Mouse (Mus musculus) duodenum, adult 2 months (tissue): ENCODE measurements around the gene Kif2a. TPM values are rescaled to one million over a fixed set of nuclear protein-coding genes. Genes with fewer than 3 reads are reported as not detected.

ENCODE experiments used
- polyA plus RNA-seq: library from polyadenylated mRNA; depleted of rRNA; stranded (reverse); fragments of >200 nt; gene quantifications from 2 replicates; pipeline ENCODE4 v1.2.3, GENCODE M21; 2012; ENCODE audit warnings: low replicate concordance; rRNA removed

The Kif2a gene
- polyA plus RNA-seq = 0.40 and 0.57 TPM in 2 replicates

DNA sequence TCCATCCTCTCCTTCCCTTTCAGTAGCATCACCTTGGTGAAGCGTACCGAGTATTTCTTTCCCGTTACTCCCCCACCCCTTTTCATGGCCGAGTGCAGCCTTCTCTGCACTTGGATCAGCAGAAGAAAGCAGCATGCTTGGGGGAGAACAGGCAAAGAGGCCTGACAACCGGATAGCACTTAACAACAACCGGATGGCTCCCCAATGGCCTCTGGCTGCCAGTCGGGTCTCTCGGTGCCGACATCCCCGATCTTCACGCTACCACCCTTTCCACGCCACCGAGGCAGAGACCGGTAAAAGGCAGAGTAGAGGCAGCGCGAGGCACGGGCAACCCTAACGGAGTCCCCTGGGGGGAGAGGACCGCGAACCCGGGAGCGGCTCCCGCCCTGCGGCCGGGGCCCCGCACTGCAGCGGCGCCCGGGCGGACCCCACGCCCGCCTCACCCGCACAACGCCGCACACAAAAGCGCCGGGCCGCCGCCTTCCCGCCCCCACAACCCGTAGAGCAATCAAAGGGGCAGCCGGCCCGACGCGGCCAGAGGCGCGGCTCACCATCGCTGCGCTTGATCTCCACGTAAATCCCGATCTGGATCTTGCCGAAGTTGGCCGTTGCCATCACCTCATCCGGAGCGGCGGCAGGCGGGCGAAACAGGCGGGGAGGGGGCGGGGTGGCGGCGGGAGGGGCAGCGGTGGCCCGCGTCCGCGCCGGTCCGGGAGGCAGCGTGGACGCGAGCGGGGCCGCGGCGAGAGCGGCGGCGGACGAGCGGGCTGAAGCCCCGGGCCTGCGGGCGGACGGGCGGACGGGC is at the start of gene Kif2a:
Gene Kif2a, minus strand, starts transcription at position 666 of the 805 bp plus-strand sequence.

DNA sequence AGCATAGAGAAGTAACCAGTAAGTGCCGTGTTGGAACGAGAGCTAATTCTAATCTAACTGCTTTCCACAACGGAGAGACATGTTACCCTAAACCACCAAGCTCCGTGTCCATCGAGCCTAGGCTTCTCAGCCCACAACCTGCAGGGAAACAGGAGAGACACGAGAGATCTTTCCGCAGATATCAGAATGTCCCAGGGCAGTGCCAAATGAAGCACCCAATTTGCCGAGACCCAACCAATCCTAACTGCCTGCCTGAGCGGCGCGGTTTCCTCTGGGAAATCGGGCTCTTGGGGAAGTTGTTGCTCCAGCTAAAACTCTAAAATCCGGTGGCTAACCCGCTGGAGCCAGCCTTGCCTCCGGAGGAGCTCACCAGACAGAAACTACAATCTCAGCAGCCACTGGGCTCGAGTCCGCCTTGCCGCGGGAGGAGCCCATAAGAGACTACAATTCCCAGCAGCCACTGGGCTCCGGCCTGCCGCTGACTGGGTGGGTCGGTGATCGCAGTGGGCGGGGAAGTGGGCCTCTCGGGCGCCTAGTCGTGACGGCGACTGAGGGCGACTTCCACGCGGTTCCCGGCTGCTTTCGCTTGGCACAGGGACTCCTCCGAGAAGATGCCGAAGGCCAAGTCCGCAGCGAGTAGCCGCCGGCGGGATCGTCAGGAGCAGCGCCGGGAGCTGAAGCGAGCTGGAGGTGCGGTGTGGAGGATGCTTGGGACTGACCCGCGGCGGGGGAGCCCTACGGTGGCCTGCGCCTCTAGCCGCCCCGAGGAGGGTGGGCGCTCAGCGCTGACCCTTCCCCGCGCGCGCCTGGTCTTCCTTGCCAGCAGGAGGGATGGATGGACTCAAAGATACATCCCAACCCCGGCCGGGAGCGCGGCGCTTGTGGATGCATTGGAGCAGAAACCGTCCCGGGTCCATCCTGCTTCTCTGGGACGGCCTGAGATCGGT is 75.1 kb downstream of the Kif2a start, which contains the start of gene Dimt1:
Gene Dimt1, plus strand, starts transcription at position 534 of the 947 bp plus-strand sequence.

DNA sequence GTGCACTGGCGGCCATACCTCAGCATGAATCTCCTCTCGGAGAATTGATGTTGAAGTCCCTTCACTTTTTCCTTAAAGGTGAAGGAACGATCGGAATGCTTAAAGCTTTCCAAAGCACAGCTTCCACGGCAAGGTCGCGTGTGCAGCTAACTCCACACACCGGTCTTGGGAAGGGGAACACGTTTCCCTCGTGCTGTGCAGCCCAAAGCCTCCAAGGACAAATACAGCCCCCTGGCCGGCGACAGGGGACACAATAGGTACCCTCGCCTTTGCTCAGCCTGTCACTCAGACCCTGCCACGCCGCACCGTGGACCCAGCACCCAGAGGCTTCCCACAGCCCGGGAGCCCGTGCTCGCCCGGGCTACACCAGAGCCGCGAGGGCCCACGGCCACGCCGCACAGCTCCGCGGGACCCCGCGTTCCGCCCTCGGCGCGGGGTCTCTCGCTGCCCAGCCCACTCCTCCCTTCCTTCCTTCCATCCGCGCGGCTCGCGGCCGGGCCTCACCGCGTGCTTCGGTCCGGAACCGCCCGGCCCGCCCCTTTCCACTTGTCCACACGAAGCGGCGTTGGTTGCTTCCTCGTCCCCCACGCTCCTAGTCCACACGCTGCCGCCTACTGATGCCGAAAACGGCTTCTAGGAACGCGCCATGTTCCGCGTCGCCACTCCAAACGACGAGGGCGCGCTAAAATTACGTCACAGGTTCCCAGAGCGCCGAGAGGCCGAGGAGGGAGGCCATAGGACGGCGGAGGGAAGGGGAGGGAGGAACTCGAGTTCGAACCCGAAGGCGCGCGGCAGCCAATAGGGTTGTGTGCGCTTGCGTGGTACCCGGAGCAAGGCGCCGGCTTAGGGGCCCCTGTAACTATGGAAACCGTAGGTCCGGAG is 85.4 kb downstream of the Kif2a start, which contains the start of gene Ipo11:
Gene Ipo11, minus strand, starts transcription at position 703 of the 882 bp plus-strand sequence.

Other genes with a start within 250 kb of the Kif2a start
- gene Ipo11, start 85.2 kb downstream of the Kif2a start, polyA plus RNA-seq = 6.5 and 6.6 TPM in 2 replicates
- gene Dimt1, start 75.0 kb downstream of the Kif2a start, polyA plus RNA-seq = 0.66 and 2.1 TPM in 2 replicates